Mouse (Mus musculus): Measurements from ENCODE around the gene Pofut1.

GRCm38 (mm10) chr2:153290938-153291928 lies 49.9 kb downstream of the Pofut1 start, which contains the start of gene Kif3b:
- no peak for TF ChIP-seq CTCF (IDR thresholded peaks at IDR 0.05; ENCODE audit: borderline replicate concordance, extremely low read depth, insufficient read depth, insufficient read length)
- peak; percentile 55; the same call in 1 of the 2 replicates for TF ChIP-seq POLR2A (IDR thresholded peaks at IDR 0.05; ENCODE audit: borderline replicate concordance, extremely low read depth, insufficient read depth, insufficient read length, poor library complexity, severe bottlenecking)

Measured in brain, embryonic 14.5 days (tissue).